Mouse (Mus musculus): Measurements from ENCODE around the gene S100a5.

DNA sequence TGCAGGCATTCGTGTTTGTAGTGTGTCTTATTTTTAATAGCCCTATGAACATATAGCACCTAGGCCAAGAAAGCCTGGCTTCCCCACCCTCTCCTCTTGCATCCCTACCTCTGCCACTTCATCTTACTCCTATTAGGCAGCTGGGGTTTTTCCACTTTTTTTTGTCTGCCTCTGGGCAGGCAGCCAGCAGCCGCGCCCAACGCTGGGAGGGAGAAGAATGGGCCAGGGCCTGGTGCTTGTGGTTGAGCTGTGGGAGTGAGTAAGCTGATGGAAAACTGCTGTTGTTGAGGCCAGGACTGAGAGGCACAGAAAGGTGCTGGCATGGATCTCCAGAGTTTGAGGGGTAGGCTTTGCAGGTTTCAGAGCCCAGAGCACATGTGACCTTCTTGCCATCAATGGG lies 3.9 kb upstream of the S100a5 start:
- no peak for TF ChIP-seq CTCF (IDR thresholded peaks at IDR 0.05; ENCODE audit: low read depth)
- TF ChIP-seq EP300 (IDR thresholded peaks at IDR 0.05; ENCODE audit: low read depth), result no peak
